Mouse (Mus musculus): ENCODE results near the gene Gas1.
A peak's percentile ranks its signal among the peaks of the same experiment; 100 is the strongest.

GRCm38 (mm10) chr13:60178416-60178815 is 1.3 kb upstream of the Gas1 start:
- TF ChIP-seq CTCF (IDR thresholded peaks at IDR 0.05; ENCODE audit: borderline replicate concordance, control insufficient read depth, extremely low read depth, insufficient read depth, low read length, poor library complexity) (peak; percentile 72; the same call in 1 of the 2 replicates), POLR2A (IDR thresholded peaks at IDR 0.05; ENCODE audit: control insufficient read depth, extremely low read depth, insufficient read depth, low read length, poor library complexity) (no peak)
